Mouse (Mus musculus): Measurements from ENCODE around the gene Prdx6.

Gene Prdx6

DNA sequence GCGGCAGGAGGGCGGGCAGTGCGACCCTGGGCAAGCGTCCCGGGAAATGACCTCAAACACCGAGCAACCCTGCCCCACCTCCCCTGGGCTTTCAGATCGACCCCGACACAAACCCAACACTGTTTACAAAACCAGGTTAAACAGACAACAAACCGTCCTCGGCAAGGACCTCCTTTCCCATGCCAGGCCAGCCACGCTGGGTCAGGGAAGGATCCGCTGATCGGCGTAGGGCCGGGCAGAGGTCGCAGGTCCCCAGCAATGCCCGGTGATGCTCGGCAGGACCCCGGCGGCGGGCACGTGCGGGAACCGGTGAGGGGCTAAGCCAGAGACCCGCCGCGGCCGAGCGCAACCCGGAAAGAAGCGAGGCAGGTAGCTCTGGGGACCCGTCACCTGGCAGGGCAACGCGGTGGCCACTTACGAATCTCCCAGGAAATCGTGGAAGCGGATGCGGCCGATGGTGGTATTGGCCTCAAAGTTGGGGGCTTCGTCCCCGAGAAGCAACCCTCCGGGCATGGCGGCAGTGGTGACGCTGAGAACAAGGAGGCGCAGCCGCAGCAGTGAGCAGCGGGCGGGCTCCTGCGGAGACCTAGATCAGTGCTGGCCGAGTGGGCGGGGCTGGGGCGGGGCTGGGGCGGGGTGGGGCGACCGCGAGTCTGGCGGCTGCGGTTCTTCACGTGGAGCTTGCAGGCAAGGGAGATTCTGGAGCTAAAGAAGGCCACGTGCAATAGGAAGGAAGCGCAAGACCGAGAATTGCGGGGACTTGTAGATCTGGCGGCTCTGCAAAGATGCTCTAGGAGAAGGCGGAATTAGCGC, at the start of gene Prdx6:
Gene Prdx6, minus strand, starts transcription at position 616 of the 813 bp plus-strand sequence.
- peak; percentile 74 for DNase-seq (ENCODE audit: low spot score in 2 of 2)

DNA sequence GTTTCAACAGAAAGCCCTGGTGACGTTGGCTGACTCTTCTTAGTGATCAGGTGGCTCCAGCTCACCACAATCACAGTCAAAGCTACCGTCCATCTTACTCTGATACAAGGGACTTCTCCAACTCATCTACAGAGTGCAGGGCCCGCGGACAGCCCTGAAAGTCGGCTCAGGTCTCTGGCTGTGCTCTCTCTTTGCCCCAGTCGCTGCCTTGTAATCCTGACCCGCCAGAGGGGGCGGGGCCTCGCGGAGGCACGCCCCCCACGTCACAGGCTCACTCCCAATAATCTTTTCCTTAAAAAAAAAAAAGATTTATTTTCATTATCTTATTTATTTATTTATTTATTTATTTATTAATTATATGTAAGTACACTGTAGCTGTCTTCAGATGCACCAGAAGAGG, 37.2 kb upstream of the Prdx6 start:
- DNase-seq (ENCODE audit: low spot score in 2 of 2) = no peak

- peak; percentile 70 to 89 for DNase-seq (ENCODE audit: low spot score in 2 of 2)
Measured at GRCm38 (mm10) chr1:161286726-161287310, 35.8 kb upstream of the Prdx6 start.

GRCm38 (mm10) chr1:161281054-161281688, 30.2 kb upstream of the Prdx6 start:
- DNase-seq (ENCODE audit: low spot score in 2 of 2) = no peak

DNA sequence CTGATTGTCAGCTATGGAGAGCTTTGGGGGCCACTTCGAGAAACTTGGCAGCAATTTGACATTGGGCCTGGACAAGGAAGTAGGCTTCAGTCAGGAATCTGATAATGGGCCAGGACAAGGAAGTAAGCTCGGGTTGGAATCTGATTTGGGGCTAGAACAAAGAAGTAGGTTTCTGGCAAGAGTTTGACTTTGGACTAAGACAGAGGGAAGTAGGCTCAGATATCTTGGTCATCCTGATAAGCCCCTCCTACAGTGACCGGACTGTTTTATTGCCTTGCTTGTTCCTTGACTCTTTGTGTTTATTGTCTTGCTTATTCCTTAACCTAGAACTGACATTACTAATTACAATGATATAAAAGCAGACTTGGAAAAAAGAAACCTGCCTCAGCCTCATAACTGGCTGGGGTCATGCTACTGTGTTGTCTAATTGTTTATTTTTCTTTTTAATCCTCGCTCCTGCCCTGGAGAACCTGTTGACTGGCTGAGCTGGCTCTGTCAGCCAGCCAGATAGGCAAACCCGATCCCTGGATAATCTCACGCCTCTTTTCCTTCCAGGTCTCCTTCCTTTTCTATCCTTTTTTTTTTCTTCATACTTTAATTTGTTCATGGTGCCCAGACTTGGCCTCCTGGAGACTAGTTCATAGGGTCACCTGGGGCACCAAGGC, 28.4 kb upstream of the Prdx6 start:
- no peak for DNase-seq (ENCODE audit: low spot score in 2 of 2)

- DNase-seq (ENCODE audit: low spot score in 2 of 2) = peak in 1 of 2 experiments; percentile 39
Measured at GRCm38 (mm10) chr1:161273486-161273885, 22.5 kb upstream of the Prdx6 start.

GRCm38 (mm10) chr1:161271461-161271810, 20.4 kb upstream of the Prdx6 start:
- DNase-seq (ENCODE audit: low spot score in 2 of 2) = no peak

DNA sequence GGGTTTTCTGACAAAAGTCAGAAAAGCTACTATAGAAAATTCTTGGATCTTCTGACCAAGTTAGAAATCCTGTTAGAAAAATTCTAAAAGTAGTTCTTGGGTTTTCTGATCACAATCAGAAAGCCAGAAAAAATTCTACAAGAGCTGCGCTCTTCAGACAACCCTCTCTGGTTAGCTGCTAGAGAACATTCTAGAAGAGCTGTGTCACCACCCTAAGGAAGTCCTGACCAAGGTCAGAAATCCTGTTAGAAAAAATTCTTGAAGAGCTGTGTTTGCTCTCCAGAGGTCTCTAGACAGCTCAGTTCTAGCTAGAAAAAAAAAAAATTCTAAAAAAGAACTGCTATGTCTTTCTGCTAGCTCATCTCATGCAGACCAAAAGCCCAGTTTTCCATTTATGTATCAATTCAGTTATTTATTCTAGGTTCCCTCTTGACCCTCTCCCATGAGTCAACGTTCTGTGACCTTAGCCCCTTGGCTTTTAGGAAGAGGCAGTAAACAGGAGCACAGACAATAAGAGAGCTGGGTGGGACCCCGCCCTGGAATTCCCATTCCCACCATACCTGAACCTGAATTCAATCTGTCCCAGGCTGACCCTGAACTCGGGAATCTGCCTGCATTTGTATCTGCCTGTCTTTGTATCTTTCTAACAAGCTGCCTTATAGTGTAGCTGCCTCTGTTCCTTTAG, 19.9 kb upstream of the Prdx6 start:
- DNase-seq (ENCODE audit: low spot score in 2 of 2) = no peak

- DNase-seq (ENCODE audit: low spot score in 2 of 2) = peak in 1 of 2 experiments; percentile 26
Measured at GRCm38 (mm10) chr1:161269346-161269745, 18.3 kb upstream of the Prdx6 start.

GRCm38 (mm10) chr1:161268884-161269283, 17.9 kb upstream of the Prdx6 start:
- DNase-seq (ENCODE audit: low spot score in 2 of 2) = no peak

DNA sequence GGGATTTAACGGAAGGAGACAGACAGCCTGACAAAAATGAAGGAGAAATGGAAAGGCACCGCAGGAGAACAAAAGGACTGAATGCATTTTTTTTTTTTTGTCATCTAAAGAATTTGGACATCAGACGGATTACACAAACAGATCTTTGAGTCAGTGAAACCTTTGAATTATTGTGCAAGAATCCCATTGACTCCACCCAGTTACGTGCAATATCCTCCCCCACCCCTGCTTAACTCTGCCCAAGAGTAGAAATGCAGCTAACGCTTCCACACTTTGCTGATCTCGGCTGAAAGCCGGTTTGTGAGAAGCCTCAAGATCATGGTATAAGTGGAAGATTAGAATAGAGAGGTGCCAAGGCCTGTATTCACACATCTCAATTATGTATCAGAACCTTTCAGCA, 17.1 kb upstream of the Prdx6 start:
- DNase-seq (ENCODE audit: low spot score in 2 of 2) = no peak

- DNase-seq (ENCODE audit: low spot score in 2 of 2) = no peak
Measured at GRCm38 (mm10) chr1:161264961-161265360, 13.9 kb upstream of the Prdx6 start.

DNA sequence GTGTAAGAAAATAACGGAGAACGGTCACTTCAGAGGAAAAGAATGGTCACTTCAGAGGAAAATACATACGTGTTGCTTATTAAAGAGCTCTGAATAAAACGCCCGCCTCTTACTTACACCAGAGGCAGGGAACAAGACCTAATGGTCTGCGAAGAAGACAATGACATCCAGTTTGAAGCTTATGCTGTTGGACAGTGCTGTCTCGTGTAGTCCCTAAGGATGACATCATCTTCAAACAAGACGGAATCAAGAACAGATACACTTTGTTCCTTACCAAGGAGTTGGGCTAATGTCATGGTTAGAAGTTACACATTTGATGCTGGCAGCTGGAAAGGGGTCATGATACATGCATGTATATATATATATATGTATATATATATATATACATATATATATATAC, 12.6 kb upstream of the Prdx6 start:
- no peak for DNase-seq (ENCODE audit: low spot score in 2 of 2)

GRCm38 (mm10) chr1:161262542-161262941, 11.5 kb upstream of the Prdx6 start:
- DNase-seq (ENCODE audit: low spot score in 2 of 2) = no peak

DNA sequence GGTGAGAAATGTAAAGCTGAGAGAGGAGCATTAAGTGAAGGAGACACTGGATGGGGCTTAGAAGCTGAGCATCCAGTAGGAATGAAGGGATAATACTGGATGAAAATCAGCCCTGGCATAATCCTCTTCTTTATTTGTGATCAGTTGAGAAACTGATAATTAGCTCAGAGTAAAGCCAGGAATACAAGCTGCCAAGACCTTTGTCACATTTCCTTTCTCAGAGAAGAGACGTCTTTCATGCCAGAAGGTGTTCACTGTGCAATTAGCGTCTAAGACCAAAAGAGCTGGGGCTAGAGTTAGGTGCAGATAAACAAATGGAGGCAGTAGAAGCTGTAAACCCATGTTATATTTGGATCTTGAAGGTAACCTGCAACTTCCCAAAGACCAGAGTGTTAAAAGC, 9.7 kb upstream of the Prdx6 start:
- DNase-seq (ENCODE audit: low spot score in 2 of 2) = no peak

GRCm38 (mm10) chr1:161259142-161259541, 8.1 kb upstream of the Prdx6 start:
- DNase-seq (ENCODE audit: low spot score in 2 of 2) = no peak

DNA sequence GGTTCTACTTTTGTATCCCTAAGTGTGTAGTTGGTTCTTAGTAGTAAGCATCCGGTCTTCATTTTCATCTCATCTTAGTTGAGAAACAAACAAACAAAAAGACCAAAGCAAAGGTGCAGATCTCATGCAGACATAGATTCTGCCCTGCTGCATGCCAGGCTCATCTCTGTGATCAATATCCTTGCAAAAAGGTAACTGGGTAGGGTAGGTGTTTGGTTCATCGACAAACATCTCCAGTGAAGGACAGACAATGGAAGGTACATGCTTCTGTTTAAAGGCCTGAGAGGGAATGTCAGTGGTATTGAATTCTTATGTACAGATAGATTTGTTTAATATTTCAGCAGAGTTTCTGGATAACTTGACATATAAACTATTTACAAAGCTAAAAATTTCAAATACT, 7.3 kb upstream of the Prdx6 start:
- no peak for DNase-seq (ENCODE audit: low spot score in 2 of 2)

GRCm38 (mm10) chr1:161256918-161257317, 5.9 kb upstream of the Prdx6 start:
- no peak for DNase-seq (ENCODE audit: low spot score in 2 of 2)

GRCm38 (mm10) chr1:161254361-161254760, 3.3 kb upstream of the Prdx6 start:
- DNase-seq (ENCODE audit: low spot score in 2 of 2) = no peak

- no peak for DNase-seq (ENCODE audit: low spot score in 2 of 2)
Measured at GRCm38 (mm10) chr1:161252901-161253300, 1.9 kb upstream of the Prdx6 start.

DNA sequence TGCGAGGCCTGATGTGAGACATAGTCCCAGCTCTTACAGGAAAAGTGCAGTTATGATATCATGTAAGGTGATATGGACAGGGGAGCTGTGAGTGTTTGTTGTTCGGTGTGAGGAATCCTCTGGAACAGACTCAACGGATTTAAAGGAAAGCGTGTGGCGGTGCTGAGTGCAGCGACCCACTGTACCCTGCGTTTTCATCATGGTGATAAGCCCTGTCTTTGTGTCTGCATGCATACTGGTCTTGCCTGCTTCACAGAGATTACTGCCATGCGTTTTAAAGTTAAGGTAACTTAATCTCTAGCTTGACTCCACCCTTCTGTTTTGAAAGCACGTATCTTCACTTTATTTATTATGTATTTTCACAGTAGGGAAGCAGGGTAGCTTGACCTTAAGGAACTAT, 1.3 kb upstream of the Prdx6 start:
- no peak for DNase-seq (ENCODE audit: low spot score in 2 of 2)
